Mouse (Mus musculus): ENCODE measurements around the gene Gnb3.

Gnb3 gene

DNA sequence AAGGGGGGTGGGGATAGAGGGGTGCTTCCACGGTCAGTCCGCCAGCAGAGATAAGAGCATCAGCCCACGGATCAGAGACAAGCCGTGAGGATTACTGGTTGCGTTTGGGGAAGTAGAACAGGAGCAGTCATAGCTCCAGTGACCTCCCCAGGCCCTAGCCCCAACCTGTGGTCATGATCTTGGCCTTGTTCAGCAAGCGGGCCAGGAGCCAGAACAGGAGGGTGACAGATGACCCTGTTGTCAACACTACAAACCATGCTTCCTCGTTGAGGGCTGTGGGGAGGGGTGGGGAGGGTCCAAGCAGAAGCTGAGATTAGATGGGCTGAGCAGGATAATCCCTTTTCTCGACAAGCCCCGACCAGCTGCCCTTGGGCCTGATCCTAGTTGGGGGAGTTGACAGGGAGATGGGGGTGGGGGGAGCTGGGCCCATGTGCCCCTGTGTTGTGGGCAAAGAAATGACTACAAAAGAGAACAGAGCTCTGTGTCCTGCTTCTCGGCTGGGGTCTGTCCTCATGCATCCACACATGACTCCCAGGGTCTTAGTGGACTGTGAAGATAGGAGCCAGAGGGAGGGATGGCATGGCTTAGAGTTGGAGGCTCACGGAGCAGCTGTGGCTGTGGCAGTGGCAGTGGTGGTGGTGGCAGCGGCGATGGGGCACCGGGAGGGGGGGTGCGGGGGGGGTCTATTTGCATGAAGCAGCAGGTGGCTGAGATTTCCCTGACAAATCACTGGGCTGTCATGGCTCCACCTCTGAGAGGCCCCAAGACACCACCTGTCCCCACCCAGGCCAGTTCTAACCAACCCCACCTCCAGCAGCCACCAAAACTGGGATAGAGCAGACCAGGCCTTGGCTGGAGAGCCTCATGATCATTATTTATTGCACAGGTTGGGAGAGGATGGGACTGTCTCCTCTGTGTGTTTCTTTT, at the start of gene Gnb3:
Gene Gnb3 (minus strand): TSS at position 35 of the 927 bp plus-strand sequence.
- no peak for DNase-seq (ENCODE audit: low spot score)

GRCm38 (mm10) chr6:124888555-124889125, 48.6 kb upstream of the Gnb3 start:
- no peak for DNase-seq (ENCODE audit: low spot score)

DNA sequence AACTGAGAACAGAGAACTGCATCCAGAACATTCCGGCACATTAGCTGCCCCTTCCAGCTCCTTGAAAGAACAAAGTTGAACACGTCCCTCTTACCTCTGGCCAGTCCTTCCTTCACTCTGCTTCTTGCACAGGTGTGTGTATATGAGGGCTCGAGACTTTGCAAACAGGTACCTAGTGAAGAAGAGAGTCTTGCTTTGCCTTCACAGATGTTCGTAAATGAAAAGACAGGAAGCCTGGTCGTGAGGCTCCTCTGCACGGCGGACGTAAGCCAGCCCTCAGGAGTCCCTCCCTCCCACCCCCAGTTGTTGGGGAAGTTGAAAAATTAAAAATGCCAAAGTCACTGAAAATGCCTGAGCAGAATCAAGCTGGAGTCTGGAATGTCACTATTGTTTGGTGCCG, 47.9 kb upstream of the Gnb3 start, which contains the start of gene Cd4:
Gene Cd4 (minus strand): TSS at position 236 of the 400 bp plus-strand sequence.
- no peak for DNase-seq (ENCODE audit: low spot score)

DNA sequence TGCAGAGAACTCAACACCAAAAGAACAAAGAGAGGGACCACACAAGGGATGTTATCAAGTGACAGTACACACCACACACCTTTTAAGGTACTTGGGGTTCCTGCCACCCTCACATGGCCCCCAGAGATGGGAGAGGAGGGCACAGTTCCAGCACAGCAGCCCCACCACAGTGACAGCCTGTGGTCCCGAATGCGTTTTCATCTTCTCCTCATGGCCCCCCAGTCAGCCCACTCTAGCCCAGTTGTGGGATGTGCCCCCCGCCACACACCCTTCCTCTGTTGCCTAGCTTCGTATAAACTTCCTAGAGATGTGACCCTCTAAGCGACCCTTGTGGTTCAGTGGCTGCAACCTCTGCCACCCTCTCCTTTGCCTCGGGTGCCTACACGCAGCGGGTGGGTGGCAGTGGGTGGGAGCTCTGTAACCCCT, 45.9 kb upstream of the Gnb3 start:
- DNase-seq (ENCODE audit: low spot score) = no peak

DNA sequence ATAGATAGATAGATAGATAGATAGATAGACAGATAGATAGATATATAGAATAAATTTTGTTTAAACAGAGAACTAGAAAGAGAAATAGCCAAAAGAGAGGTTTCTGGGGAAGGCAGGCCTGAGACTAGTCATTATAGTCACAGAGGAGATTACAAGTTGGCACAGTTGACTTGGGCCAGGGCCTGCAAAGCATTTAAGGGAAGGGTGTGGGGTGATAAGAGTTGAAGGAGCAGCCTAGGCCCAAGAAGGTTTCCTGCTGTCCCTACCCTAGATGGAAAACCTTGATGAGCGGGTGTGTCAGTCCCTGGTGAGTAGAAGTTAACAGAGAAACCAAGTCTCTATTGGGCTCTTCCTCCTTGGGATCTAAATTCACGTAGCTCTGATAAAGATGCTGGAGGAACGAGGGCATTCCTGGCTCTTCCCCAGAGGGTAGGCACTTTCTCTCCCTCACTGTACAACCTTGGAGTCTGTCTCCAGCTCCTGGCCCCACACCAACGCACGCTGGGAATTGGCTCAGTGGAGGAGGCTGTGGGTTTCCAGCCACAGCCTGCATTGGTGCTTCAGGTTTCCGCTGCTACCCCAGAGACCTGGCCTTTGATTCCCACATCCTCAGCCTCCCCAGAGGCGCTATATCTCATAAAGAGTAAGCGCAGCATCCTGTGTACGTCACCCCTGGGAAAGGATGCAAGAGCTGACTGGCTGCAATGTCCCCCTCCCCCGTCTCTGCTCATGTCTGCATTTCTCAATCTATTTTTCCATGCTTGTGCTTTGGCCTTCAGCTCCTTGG, 44.8 kb upstream of the Gnb3 start:
- no peak for DNase-seq (ENCODE audit: low spot score)

DNA sequence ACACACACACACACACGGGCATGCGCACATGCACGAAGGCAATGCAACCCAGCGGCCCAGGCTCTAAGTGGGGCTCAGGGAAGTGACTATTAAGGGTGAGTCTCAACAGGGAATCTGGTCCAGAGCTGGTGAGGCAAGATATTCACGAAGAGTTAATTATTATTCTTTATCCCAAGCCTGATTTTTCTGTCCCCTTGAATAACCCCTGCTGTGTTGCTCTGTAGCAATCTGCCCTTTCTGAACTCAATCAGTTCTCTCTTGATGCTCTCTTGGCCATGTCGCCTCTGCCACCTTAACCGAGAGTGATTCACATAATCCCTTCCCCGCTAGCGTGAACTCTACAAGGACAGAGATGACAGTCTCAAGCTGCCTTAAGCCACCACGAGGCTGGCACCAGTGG, 43.3 kb upstream of the Gnb3 start:
- DNase-seq (ENCODE audit: low spot score) = no peak

DNA sequence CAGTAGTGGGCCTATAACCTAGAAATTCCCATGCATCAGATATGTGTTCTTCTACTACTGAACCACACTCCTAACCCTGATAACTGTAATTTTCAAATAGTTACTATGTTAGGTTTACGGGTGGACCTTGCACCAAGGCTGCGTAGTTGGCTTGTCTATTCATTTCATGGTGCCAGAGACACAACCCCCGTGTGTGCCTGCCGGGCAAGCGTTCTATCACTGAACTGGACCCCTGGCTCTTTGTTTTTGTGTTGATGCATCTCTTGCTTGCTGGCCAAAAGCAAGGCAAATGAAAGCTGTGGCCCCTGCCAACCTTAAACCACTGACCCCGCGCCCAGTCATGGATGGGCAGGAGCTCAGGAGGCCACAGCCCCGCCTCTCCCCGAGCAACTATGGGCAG, 41.7 kb upstream of the Gnb3 start:
- no peak for DNase-seq (ENCODE audit: low spot score)

GRCm38 (mm10) chr6:124879390-124879789, 39.3 kb upstream of the Gnb3 start:
- no peak for DNase-seq (ENCODE audit: low spot score)

DNA sequence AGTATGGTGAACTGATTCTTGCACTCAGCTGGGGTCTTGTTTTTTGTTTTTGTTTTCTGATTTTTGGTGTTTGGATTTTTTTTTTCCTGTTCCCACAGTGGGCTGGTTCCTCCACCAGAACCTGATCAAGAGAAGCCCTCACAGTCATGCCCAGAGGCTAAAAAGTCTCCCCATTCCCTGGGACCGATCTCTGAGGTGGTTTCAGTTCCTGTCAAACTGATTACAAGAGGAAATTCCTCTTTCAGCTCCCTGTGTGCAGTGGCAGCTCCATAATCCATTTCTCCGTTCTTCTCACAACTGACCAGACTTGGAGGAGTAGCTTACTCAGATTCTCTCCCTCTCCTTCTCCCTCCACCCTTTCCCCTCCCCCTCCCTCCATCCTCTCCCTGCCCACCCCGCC, 34.3 kb upstream of the Gnb3 start:
- no peak for DNase-seq (ENCODE audit: low spot score)

DNA sequence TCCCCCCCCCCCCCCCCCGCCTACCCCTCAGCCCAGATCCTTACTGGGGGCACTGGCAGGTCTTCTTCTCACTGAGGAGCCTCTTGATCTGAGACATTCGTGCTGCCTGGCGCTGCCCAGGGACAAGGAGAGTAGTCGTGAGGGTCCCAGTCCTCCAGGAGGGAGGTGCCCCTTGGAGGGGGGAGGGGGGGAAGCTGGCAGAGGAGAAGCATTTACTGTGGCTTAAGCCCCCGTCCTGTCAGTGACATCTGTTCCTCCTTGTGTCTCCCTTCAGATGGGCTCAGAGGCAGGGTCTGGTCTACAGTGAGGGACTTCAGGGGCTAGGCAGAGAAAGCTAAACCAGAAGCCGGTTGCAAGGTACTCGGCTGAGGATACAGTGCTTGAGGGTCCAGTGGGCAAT, 26.5 kb upstream of the Gnb3 start:
- no peak for DNase-seq (ENCODE audit: low spot score)

- no peak for DNase-seq (ENCODE audit: low spot score)
These were observed 25.8 kb upstream of the Gnb3 start for GRCm38 (mm10) chr6:124865766-124866362.

- DNase-seq (ENCODE audit: low spot score) = peak; percentile 79
These were observed 23.7 kb upstream of the Gnb3 start, which contains the start of gene Gpr162 for GRCm38 (mm10) chr6:124863658-124864298. Gpr162 (minus strand) TSS chr6:124863983.

DNA sequence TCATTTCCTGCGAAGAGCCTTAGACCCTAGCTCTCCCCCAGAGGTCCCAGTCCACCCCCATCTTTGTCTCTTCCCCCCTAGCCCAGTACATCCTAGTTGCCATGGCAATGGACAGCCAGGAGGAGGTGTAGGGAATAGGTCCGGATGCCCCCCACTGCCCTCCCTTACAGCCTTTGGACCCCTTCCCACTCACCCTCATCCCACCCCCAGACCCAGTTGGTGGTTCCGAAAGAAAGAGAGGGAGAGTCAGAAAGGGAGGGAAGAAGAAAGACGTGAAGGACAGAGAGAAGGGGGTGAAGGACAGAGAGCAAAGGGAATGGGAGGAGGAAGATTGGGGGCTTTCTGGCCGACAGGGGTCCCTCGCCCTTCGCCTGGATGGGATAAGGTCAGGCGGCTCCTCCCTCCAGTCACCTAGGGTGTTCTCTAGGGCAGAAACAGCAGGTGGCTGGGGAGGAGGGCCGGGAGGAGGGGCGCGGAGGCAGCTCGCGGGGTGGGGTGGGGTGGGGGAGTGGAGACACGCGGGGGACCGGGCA, 23.1 kb upstream of the Gnb3 start:
- DNase-seq (ENCODE audit: low spot score) = peak; percentile 55

GRCm38 (mm10) chr6:124862406-124863124, 22.5 kb upstream of the Gnb3 start:
- DNase-seq (ENCODE audit: low spot score) = no peak

DNA sequence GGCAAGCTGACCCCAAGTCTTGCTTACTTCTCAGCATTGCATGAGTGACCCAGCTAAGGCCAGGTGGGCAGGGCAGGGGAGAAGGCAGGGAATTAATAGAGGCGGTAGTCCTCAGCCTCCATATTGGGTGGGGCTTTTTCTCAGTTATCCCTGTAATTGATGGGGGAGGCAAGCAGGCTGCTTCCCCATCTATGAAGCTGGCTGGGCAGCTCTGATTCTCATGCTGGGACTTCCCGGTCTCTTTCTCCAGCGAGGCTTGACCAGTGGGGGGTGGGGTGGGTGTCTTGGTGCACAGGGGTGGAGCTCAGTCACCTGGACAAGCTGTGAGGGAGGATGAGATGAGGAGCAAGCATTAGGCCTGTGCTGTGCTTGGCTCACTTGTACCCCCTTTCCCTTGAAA, 21.7 kb upstream of the Gnb3 start:
- DNase-seq (ENCODE audit: low spot score) = no peak

- no peak for DNase-seq (ENCODE audit: low spot score)
These were observed 21.2 kb upstream of the Gnb3 start for GRCm38 (mm10) chr6:124861266-124861665.

DNA sequence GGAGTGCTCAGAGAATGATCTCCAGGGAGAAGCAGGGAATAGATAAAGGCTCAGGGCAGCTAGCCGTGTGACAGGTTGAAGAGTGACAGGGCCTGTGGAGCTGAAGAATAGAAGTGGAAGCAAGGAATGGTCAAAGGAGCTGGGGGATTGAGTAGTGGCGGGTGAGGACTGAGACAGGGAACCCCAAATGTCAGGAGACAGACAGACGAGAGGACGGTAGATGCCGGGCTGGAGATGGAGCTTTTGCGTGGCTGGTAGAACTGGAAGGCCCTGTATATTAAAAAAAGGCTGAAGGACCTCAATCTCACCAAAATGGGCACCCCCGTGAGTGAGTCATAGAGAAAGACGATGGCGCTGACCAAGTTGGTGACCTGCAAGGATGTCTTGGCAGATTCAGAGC, 20.4 kb upstream of the Gnb3 start:
- no peak for DNase-seq (ENCODE audit: low spot score)

GRCm38 (mm10) chr6:124859725-124860124, 19.6 kb upstream of the Gnb3 start:
- peak; percentile 90 for DNase-seq (ENCODE audit: low spot score)

- DNase-seq (ENCODE audit: low spot score) = no peak
These were observed 18.7 kb upstream of the Gnb3 start for GRCm38 (mm10) chr6:124858561-124859318.
